Mouse (Mus musculus): ENCODE data around the gene Platr17.

Gene Platr17

GRCm38 (mm10) chr17:33911052-33911812, 6.3 kb downstream of the Platr17 start:
- ChIA-PET POLR2A (interaction anchor here (0.5 to 13.1 kb wide), 28 partner anchors 6 to 151 kb away, joined by 3 to 258 read pairs (median 6); partner anchors contain the start of genes B3galt4 (in 4 of the 4), Ndufa7 (in 4 of the 4), Rps28 (in 4 of the 4) and Pfdn6 (in 2 of the 4)), CTCF (interaction anchor here (0.7 to 5.2 kb wide), 15 partner anchors 8 to 103 kb away, joined by 3 to 51 read pairs (median 4); partner anchors contain the start of genes Ndufa7 (in 1 of the 4), Rgl2 (in 1 of the 4) and Rps28 (in 1 of the 4))

- CTCF ChIA-PET, result interaction anchor here (0.6 to 5.2 kb wide), 12 partner anchors 12 to 110 kb away, joined by 3 to 51 read pairs (median 4); partner anchors contain the start of gene Rgl2 (in 1 of the 4)
- POLR2A ChIA-PET, result interaction anchor here (0.5 to 13.1 kb wide), 24 partner anchors 8 to 152 kb away, joined by 3 to 258 read pairs (median 6); partner anchors contain the start of genes B3galt4 (in 4 of the 4), Ndufa7 (in 2 of the 4), Pfdn6 (in 2 of the 4) and Rps18 (in 2 of the 4)
Measured at GRCm38 (mm10) chr17:33911813-33912414, 7.0 kb downstream of the Platr17 start.

GRCm38 (mm10) chr17:33913264-33913663, 8.3 kb downstream of the Platr17 start:
- ChIA-PET POLR2A (interaction anchor here in 3 of 4 experiments (0.6 to 13.1 kb wide), 16 partner anchors 9 to 153 kb away, joined by 3 to 258 read pairs (median 6); partner anchors contain the start of genes B3galt4 (in 3 of the 3), Ndufa7 (in 2 of the 3), Rps18 (in 2 of the 3) and Rps28 (in 2 of the 3)), CTCF (interaction anchor here (0.6 to 5.2 kb wide), 8 partner anchors 10 to 1181 kb away, joined by 3 to 51 read pairs (median 4); no protein-coding TSS in a partner anchor)

- ChIA-PET POLR2A (interaction anchor here in 3 of 4 experiments (0.7 to 13.1 kb wide), 11 partner anchors 6 to 922 kb away, joined by 3 to 258 read pairs (median 44); partner anchors contain the start of genes B3galt4 (in 2 of the 3), Daxx (in 1 of the 3), Kifc1 (in 1 of the 3) and Rgl2 (in 1 of the 3)), CTCF (interaction anchor here in 3 of 4 experiments (0.6 to 3.5 kb wide), 5 partner anchors 11 to 1182 kb away, joined by 3 to 31 read pairs (median 10); no protein-coding TSS in a partner anchor)
Measured at GRCm38 (mm10) chr17:33913905-33914304, 9.0 kb downstream of the Platr17 start.

- POLR2A ChIA-PET, result interaction anchor here (0.6 to 13.1 kb wide), 49 partner anchors 7 to 455 kb away, joined by 3 to 258 read pairs (median 7); partner anchors contain the start of genes B3galt4 (in 3 of the 4), H2-DMa (in 3 of the 4), Rgl2 (in 3 of the 4) and Rps18 (in 3 of the 4)
- CTCF ChIA-PET, result interaction anchor here (0.6 to 3.5 kb wide), 17 partner anchors 8 to 1202 kb away, joined by 3 to 31 read pairs (median 5); partner anchors contain the start of gene Kifc1 (in 1 of the 4)
Measured at GRCm38 (mm10) chr17:33914969-33915391, 10.0 kb downstream of the Platr17 start.

- CTCF ChIA-PET, result interaction anchor here (0.6 to 3.5 kb wide), 22 partner anchors 8 to 193 kb away, joined by 3 to 31 read pairs (median 4); partner anchors contain the start of genes Kifc1 (in 1 of the 4), Rxrb (in 1 of the 4) and Slc39a7 (in 1 of the 4)
- POLR2A ChIA-PET, result interaction anchor here (0.5 to 13.1 kb wide), 73 partner anchors 8 to 455 kb away, joined by 3 to 258 read pairs (median 6); partner anchors contain the start of genes B3galt4 (in 3 of the 4), H2-DMa (in 3 of the 4), Ndufa7 (in 3 of the 4) and Rgl2 (in 3 of the 4)
Measured at GRCm38 (mm10) chr17:33915671-33916250, 10.8 kb downstream of the Platr17 start, which contains the start of the genes Tapbp and Zbtb22. Gene Tapbp (plus strand): TSS chr17:33915899. Gene Zbtb22 (plus strand): TSS chr17:33915904.

- POLR2A ChIA-PET, result interaction anchor here (0.5 to 13.1 kb wide), 64 partner anchors 8 to 330 kb away, joined by 3 to 258 read pairs (median 6); partner anchors contain the start of genes B3galt4 (in 3 of the 4), H2-DMa (in 3 of the 4), Ndufa7 (in 3 of the 4) and Rps18 (in 3 of the 4)
- CTCF ChIA-PET, result interaction anchor here in 3 of 4 experiments (0.6 to 3.5 kb wide), 15 partner anchors 8 to 115 kb away, joined by 3 to 31 read pairs (median 4); partner anchors contain the start of genes Kifc1 (in 1 of the 3), Rxrb (in 1 of the 3) and Slc39a7 (in 1 of the 3)
Measured at GRCm38 (mm10) chr17:33916294-33916693, 11.4 kb downstream of the Platr17 start.

GRCm38 (mm10) chr17:33916847-33917655, 12.1 kb downstream of the Platr17 start:
- POLR2A ChIA-PET, result interaction anchor here in 3 of 4 experiments (0.5 to 13.1 kb wide), 36 partner anchors 8 to 205 kb away, joined by 3 to 258 read pairs (median 11); partner anchors contain the start of genes B3galt4 (in 3 of the 3), Ndufa7 (in 3 of the 3), Rps18 (in 3 of the 3) and Rps28 (in 3 of the 3)
- CTCF ChIA-PET, result interaction anchor here in 3 of 4 experiments (0.8 to 3.5 kb wide), 5 partner anchors 8 to 52 kb away, joined by 3 to 31 read pairs (median 4); partner anchors contain the start of gene Daxx (in 1 of the 3)

GRCm38 (mm10) chr17:33917656-33918292, 12.8 kb downstream of the Platr17 start:
- POLR2A ChIA-PET, result interaction anchor here in 3 of 4 experiments (0.7 to 13.1 kb wide), 12 partner anchors 8 to 234 kb away, joined by 7 to 258 read pairs (median 42); partner anchors contain the start of genes B3galt4 (in 2 of the 3), Daxx (in 2 of the 3), Rgl2 (in 2 of the 3) and Ndufa7 (in 1 of the 3)

GRCm38 (mm10) chr17:33918293-33919203, 13.6 kb downstream of the Platr17 start:
- ChIA-PET CTCF (interaction anchor here in 3 of 4 experiments (0.6 to 2.1 kb wide), 15 partner anchors 8 to 275 kb away, joined by 3 to 18 read pairs (median 4); partner anchors contain the start of genes Daxx (in 1 of the 3), Kank3 (in 1 of the 3), Kifc1 (in 1 of the 3) and Rgl2 (in 1 of the 3)), POLR2A (interaction anchor here in 3 of 4 experiments (0.7 to 6.2 kb wide), 36 partner anchors 8 to 235 kb away, joined by 3 to 79 read pairs (median 6); partner anchors contain the start of genes Daxx (in 3 of the 3), Rgl2 (in 3 of the 3), Cd320 (in 2 of the 3) and Ndufa7 (in 2 of the 3))

More at GRCm38 (mm10) chr17:33917656-33918292, 12.8 kb downstream of the Platr17 start:
- CTCF ChIA-PET, result interaction anchor here in 2 of 4 experiments (0.6 to 0.8 kb wide), 2 partner anchors 9 to 78 kb away, joined by 4 read pairs; partner anchors contain the start of gene Daxx (in 1 of the 2)

GRCm38 (mm10) chr17:33919351-33920281, 14.7 kb downstream of the Platr17 start:
- ChIA-PET POLR2A (interaction anchor here in 3 of 4 experiments (0.6 to 6.2 kb wide), 36 partner anchors 10 to 234 kb away, joined by 3 to 79 read pairs (median 4); partner anchors contain the start of genes Daxx (in 3 of the 3), Rgl2 (in 3 of the 3), B3galt4 (in 2 of the 3) and Cd320 (in 2 of the 3)), CTCF (interaction anchor here in 3 of 4 experiments (0.7 to 2.1 kb wide), 12 partner anchors 9 to 276 kb away, joined by 3 to 18 read pairs (median 4); partner anchors contain the start of genes Daxx (in 1 of the 3), Kank3 (in 1 of the 3), Kifc1 (in 1 of the 3) and Rgl2 (in 1 of the 3))
